Mouse (Mus musculus) gastrocnemius, adult 2 months (tissue): ENCODE results near the gene Slc30a4. TPM values are rescaled to one million over a fixed set of nuclear protein-coding genes. Genes with fewer than 3 reads are reported as not detected.
A peak's percentile ranks its signal among the peaks of the same experiment; 100 is the strongest.

ENCODE experiments used
- DNase-seq: peaks from one replicate; pipeline ENCODE4 v3.0.0; 2022
- H3K27ac ChIP-seq: fragments of 200-600 bp; 2 replicates; pipeline ENCODE4 v1.8.1; 2022; ENCODE audit warnings: mild to moderate bottlenecking
- H3K4me3 ChIP-seq: fragments of 200-600 bp; 2 replicates; pipeline ENCODE4 v1.8.1; 2022; ENCODE audit warnings: mild to moderate bottlenecking, moderate library complexity
- CTCF ChIP-seq: fragments of 200-600 bp; IDR thresholded peaks from 2 replicates; pipeline ENCODE4 v1.8.1; 2022; ENCODE audit warnings: antibody characterized with exemption, mild to moderate bottlenecking, moderate library complexity
- intact Hi-C: fragments of 180-260 bp; cut with DNase I; formaldehyde crosslinking; loops from one replicate; pipeline ENCODE4 v1.15.1; 2025
- total RNA-seq, 2 experiments: library from RNA; stranded (reverse); gene quantifications; 2 replicates each; pipeline ENCODE4 v1.2.3; 2021

Gene Slc30a4
- total RNA-seq, 2 experiments from 2014 or later = 14.4 to 14.8 TPM

- intact Hi-C loops = loop anchor here (10.0 kb wide), 1 partner anchor 87 kb away; no protein-coding TSS in a partner anchor
- Histone ChIP-seq H3K27ac (no peak overlapping the region), H3K4me3 (no peak overlapping the region)
- peak; percentile 27 for DNase-seq
- TF ChIP-seq CTCF = peak; percentile 68
These were observed 34.6 kb downstream of the Slc30a4 start for GRCm38 (mm10) chr2:122667856-122668255.

DNA sequence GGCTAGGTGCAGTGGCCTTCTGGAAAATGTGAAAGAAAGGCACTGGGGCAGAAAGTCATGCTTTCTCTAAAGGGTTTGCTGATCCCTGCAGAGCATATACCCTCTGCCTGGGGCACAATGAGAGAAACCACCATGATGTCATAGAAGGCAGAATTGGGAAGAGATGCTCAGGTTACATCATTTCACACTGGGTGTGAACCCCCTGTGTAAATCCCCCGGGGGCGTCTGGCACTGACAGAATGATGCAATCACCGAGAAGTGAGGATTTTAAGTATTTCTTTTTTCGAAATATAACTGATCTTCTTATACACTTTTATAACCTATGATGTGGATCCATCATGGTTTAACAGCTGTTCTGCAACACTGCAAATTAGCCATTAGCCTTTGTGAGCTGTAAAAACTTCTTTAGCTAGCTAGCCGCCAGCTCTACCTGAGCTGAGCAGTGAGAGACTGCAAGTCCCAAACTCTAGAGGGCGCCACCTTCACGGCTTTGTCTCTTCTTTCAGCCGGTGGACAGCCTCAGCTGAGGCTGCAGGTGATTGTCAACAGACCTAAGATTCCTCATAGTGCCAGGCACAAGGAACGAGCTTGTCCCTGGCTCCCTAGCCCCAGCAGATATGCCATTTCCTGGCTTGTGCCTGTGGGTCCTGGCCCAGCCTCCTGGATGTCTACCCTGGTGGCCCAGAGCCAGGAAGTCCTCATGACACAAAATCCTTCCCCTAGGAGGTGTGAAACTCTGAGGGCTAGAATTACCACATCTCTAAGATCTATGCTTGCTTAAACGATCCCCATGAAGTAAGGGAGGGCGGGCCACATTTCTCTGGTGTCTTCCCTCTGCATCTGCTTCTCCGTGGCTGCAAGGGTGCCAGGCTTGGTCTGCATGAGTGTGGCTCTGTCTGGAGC lies 36.2 kb downstream of the Slc30a4 start:
- peak; percentile 69 for TF ChIP-seq CTCF
- DNase-seq = peak; percentile 45
- Histone ChIP-seq H3K27ac (no peak overlapping the region), H3K4me3 (no peak overlapping the region)
- intact Hi-C loops = loop anchor here (10.0 kb wide), 1 partner anchor 89 kb away; no protein-coding TSS in a partner anchor

DNA sequence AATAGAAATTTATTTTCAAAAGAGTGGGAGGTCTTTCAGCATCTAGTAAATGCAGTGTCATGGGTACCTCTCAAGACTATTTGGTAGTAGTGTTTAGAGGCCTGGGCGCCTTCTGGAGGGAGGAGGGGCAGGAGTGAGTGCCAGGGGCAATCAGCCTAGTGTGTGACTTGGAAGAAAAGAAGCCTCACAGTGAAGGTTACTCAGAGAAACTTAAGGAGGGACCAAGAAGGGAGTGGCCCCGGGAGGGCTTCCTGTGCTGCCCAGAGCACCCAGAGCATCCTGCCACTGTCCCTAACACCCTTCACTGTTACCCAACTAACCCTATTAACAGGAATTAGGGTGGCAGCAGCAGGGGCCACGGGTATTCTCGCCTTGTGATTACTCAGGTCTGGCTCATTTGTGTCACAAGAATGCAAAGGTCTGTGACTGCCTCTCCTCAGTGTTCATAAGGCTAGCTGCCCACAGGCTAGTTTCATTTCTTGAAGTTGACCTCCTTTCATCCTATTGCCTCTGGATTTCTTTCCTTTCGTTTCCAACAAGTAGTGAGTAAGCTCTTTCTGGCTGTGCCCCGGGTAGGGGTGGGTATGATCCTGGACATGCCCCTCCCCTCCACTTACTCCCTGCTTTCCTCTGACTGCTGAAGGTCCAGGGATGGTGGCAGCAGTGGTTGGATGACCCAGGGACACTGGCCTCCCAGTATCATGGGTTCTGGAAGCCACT lies 37.0 kb downstream of the Slc30a4 start:
- TF ChIP-seq CTCF = no peak
- peak; percentile 22 for DNase-seq
- no peak overlapping the region for H3K4me3 ChIP-seq
- intact Hi-C loops = loop anchor here (10.0 kb wide), 1 partner anchor 89 kb away; no protein-coding TSS in a partner anchor
- H3K27ac ChIP-seq = no peak overlapping the region

GRCm38 (mm10) chr2:122659825-122660224 lies 42.6 kb downstream of the Slc30a4 start:
- intact Hi-C loops = loop anchor here (10.0 kb wide), 1 partner anchor 95 kb away; no protein-coding TSS in a partner anchor
- H3K27ac ChIP-seq = no peak overlapping the region
- DNase-seq = no peak
- TF ChIP-seq CTCF = no peak
- H3K4me3 ChIP-seq = no peak overlapping the region

DNA sequence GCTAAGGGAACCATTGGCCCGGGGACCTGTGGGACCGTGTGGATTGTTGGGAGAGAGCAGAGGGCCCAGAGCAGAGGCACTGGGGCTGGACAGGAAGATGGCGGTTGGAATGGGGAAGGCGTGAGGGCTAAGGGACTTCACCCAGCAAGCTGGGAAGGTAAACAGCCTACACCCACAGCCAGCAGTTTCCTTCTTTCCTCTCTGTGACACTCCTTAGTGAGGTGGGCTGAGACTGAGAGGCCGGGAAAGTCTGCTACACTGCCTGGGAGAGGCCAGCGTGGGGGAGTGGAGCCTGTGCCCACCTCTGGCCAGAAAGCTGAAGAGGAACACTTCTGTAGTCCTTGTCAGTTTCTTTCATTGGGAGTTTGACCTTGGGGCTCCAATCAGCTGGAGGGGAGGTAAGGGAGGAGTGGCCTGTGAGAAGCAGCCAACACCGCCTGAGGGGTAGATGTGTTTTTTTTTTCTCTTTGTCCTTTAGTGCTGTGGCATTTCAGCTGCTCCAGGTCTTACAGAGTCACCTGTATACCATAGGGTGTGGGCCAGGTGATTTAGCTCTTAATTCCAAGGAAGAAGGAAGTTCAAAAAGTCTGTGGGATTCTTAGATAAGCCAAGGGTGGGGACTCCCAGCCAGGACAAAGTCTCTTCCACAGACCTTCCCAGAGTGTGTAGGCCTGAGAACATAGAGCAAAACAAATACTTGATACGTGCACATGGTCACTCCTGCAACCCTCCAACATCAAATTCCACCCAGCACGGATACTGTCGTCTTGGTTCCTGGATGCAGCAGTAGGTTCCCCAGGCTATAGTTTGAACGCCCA lies 44.5 kb downstream of the Slc30a4 start:
- no peak for TF ChIP-seq CTCF
- intact Hi-C loops = no loop called here

GRCm38 (mm10) chr2:122656767-122657166 lies 45.7 kb downstream of the Slc30a4 start:
- Histone ChIP-seq H3K4me3 (no peak overlapping the region), H3K27ac (no peak overlapping the region)
- intact Hi-C loops = no loop called here
- DNase-seq = no peak
- no peak for TF ChIP-seq CTCF

More for the DNA sequence above, 44.5 kb downstream of the Slc30a4 start:
- DNase-seq = no peak
- Histone ChIP-seq H3K27ac (no peak overlapping the region), H3K4me3 (no peak overlapping the region)

DNA sequence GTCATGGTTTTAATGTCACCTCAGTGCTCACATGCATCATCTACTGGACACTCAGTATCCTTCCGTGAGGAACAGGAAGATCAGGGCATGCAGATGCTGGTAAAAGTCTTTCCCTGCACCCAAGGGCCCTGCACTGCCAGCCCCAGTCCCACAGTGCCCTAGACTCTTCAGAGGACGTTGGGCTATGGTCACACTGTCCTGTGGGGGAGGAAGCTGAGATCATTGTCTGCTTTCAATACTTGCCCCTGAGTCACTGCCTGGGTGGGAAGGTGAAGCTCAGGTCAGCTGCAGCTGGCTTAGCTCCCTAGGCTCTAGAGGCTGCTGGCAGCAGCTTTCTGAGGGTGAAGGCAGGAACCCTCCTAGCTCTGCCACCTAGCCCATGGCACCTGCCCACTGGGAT lies 46.4 kb downstream of the Slc30a4 start:
- H3K4me3 ChIP-seq = no peak overlapping the region
- intact Hi-C loops = no loop called here
- DNase-seq = no peak
- no peak for TF ChIP-seq CTCF
- H3K27ac ChIP-seq = no peak overlapping the region

- intact Hi-C loops = no loop called here
- Histone ChIP-seq H3K4me3 (no peak overlapping the region), H3K27ac (no peak overlapping the region)
- no peak for TF ChIP-seq CTCF
- no peak for DNase-seq
These were observed 50.1 kb downstream of the Slc30a4 start for GRCm38 (mm10) chr2:122652096-122653084.

- Histone ChIP-seq H3K27ac (no peak overlapping the region), H3K4me3 (no peak overlapping the region)
- no peak for TF ChIP-seq CTCF
- no peak for DNase-seq
- intact Hi-C loops = loop anchor here (10.0 kb wide), 2 partner anchors 116 to 264 kb away; no protein-coding TSS in a partner anchor
These were observed 63.8 kb downstream of the Slc30a4 start for GRCm38 (mm10) chr2:122638673-122639072.

DNA sequence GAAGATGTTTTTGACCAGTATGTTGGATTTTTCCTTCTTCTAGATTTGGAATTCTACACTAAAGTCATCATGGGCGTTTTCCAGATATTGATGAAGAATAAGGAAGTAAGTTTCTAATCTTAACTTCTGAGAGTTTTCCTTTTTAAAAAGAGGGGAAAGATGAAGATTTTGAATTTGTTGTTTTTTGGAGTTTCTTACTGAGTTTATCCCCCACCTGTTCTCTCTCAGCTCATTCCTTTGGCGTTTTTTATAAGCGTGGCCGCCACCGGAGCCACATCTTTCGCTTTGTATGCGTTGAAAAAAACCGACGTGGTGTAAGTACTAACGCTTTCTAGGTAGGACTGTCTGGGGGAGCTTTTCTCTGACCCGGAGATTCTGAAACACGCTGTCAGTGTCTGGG lies 64.4 kb downstream of the Slc30a4 start:
- no peak for TF ChIP-seq CTCF
- peak overlapping the region; percentile 75 for H3K4me3 ChIP-seq

GRCm38 (mm10) chr2:122637526-122637997 lies 64.9 kb downstream of the Slc30a4 start:
- Histone ChIP-seq H3K27ac (no peak overlapping the region), H3K4me3 (peak overlapping the region; percentile 75)
- intact Hi-C loops = loop anchor here (10.0 kb wide), 2 partner anchors 117 to 263 kb away; no protein-coding TSS in a partner anchor
- TF ChIP-seq CTCF = peak; percentile 99
- DNase-seq = peak; percentile 89

More for the DNA sequence above, 64.4 kb downstream of the Slc30a4 start:
- DNase-seq = no peak
- intact Hi-C loops = loop anchor here (10.0 kb wide), 2 partner anchors 117 to 263 kb away; no protein-coding TSS in a partner anchor
- no peak overlapping the region for H3K27ac ChIP-seq
